Mouse (Mus musculus) MEL (cell line): ENCODE data around the gene Fbxo2.

Experiments
- CTCF ChIP-seq, 3 experiments: IDR thresholded peaks in 2 of 3; conservative IDR thresholded peaks in 1 of 3; 2 replicates each; pipeline ENCODE4 v1.5.1; 2011 to 2012; ENCODE audit warnings: low read length in 3 of 3, low read depth in 2 of 3, mild to moderate bottlenecking in 2 of 3, improper control_type of control experiment in 1 of 3, inconsistent platforms in 1 of 3, mixed read lengths in 1 of 3, moderate library complexity in 1 of 3; ENCODE audit not compliant: control insufficient read depth in 1 of 3, insufficient read depth in 1 of 3, poor library complexity in 1 of 3, severe bottlenecking in 1 of 3
- EP300 ChIP-seq, 2 experiments: IDR thresholded peaks; 2 replicates each; pipeline ENCODE4 v1.6.1; 2011; ENCODE audit warnings: improper control_type of control experiment in 2 of 2, low read length in 2 of 2, low read depth in 1 of 2, mild to moderate bottlenecking in 1 of 2
- GATA1 ChIP-seq: IDR thresholded peaks from 2 replicates; pipeline ENCODE4 v1.6.1; 2011; ENCODE audit warnings: low read depth, low read length, improper control_type of control experiment
- KAT2A ChIP-seq: conservative IDR thresholded peaks from 2 replicates; pipeline ENCODE4 v1.6.1; 2012; ENCODE audit warnings: low read depth, low read length, improper control_type of control experiment, inconsistent platforms
- MYC ChIP-seq: IDR thresholded peaks from 2 replicates; pipeline ENCODE4 v1.6.1; 2011; ENCODE audit warnings: low read depth, mild to moderate bottlenecking, low read length, improper control_type of control experiment, moderate library complexity
- POLR2A ChIP-seq, 2 experiments: IDR thresholded peaks; 2 replicates each; pipeline ENCODE4 v1.6.1; 2011 to 2012; ENCODE audit warnings: low read length in 2 of 2, mild to moderate bottlenecking in 2 of 2, control low read depth in 1 of 2, improper control_type of control experiment in 1 of 2, low read depth in 1 of 2, moderate library complexity in 1 of 2; ENCODE audit not compliant: control insufficient read depth in 1 of 2, insufficient read depth in 1 of 2, poor library complexity in 1 of 2
- TAL1 ChIP-seq: IDR thresholded peaks from 2 replicates; pipeline ENCODE4 v1.6.1; 2012; ENCODE audit warnings: mild to moderate bottlenecking, inconsistent platforms, low read length, moderate library complexity, mixed read lengths

DNA sequence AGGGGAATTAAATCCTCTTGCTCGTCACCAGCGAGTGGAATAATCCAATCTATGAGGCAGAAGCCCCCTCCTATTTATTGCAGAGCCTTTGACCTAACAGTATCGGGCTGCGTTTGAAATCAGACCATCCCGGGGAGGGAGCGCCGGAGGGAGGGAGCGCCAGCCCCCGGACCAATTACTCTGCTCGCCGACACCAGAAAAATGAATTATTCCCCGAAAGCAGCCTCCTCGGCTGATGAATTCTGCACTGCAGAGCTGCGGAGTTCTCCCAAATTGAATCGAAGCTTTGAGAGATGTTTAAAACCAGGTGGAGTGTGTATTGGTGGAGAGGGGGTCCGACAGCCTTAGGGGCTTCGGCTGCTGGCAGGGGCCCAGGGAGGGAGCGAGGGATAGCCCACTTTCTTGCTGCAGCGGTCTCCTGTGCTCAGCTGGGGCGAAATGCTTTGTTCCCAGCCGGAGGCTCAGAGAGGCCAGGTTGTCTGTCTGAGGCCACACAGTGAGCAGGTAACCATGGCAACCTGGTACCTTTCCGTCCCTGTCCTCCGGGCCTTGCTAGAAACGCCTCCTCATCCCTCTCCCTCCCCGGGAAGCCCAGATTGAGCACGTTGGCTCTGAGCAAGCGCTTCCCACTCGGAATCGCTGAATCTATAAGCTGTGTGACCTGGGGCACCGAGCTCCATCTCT, 13.5 kb downstream of the Fbxo2 start:
- TF ChIP-seq MYC (no peak), POLR2A (IDR thresholded peaks at IDR 0.05; ENCODE audit: control insufficient read depth in 1 of 2, insufficient read depth in 1 of 2, low read depth in 1 of 2, low read length in 2 of 2, poor library complexity in 1 of 2) (no peak), GATA1 (no peak), KAT2A (no peak), TAL1 (no peak), CTCF (IDR thresholded peaks at IDR 0.05 in 2 of 3, conservative IDR thresholded peaks at IDR 0.05 in 1 of 3; ENCODE audit: control insufficient read depth in 1 of 3, insufficient read depth in 1 of 3, low read depth in 2 of 3, low read length in 3 of 3, poor library complexity in 1 of 3, severe bottlenecking in 1 of 3) (no peak), EP300 (IDR thresholded peaks at IDR 0.05; ENCODE audit: low read depth in 1 of 2, low read length in 2 of 2) (no peak)
